Comparison of ENCODE assay signal across 29 mouse cellular contexts in the genomic region with DNA sequence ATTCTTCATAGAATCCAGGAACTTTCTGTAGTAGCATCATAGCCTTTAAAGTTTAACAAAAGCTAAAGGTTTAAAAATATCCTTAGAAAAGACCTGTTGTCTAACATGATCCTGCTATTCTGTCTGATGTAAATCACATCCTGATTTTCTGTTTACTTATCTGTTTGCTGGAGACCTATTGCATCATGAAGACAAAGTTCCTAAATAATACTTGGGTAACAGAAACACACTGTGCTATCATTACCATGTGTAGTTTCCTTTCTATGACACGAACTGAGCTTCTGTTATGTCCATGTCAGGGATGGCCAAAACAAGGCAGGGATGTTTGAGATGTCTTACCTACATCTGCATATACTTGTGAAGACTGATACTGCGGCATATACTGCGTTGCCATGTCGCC.
"Had no signal": no experiment of that assay in that cellular context is flagged by ENCODE, and none has a peak within 500 bp of the region (broad histone marks: within the 10 kb centered on the region; RNA-seq: fewer than 3 reads in every experiment).

No protein-coding gene starts in this region.

- H3K27ac ChIP-seq: left cerebral cortex, adult 2 months; limb, embryonic 10.5 days; limb, embryonic 12.5 days; limb, embryonic 13.5 days; limb, embryonic 15.5 days; liver, embryonic 12.5 days; liver, embryonic 13.5 days; liver, embryonic 14.5 days; liver, embryonic 15.5 days; lung, embryonic 15.5 days; macrophage; midbrain, embryonic 10.5 days; midbrain, embryonic 12.5 days; midbrain, embryonic 13.5 days; midbrain, embryonic 15.5 days had no signal

- H3K27me3 ChIP-seq: limb, embryonic 12.5 days; limb, embryonic 13.5 days; limb, embryonic 15.5 days; liver, embryonic 12.5 days; liver, embryonic 13.5 days; liver, embryonic 15.5 days; lung, embryonic 15.5 days; megakaryocyte, embryonic 14.5 days; midbrain, embryonic 12.5 days; midbrain, embryonic 13.5 days; midbrain, embryonic 15.5 days had no signal

- H3K4me2 ChIP-seq: limb, embryonic 12.5 days; limb, embryonic 13.5 days; limb, embryonic 15.5 days; liver, embryonic 12.5 days; liver, embryonic 13.5 days; liver, embryonic 15.5 days; lung, embryonic 14.5 days; lung, embryonic 15.5 days; midbrain, embryonic 11.5 days; midbrain, embryonic 12.5 days; midbrain, embryonic 13.5 days; midbrain, embryonic 15.5 days had no signal

- H3K9ac ChIP-seq: limb, embryonic 12.5 days; limb, embryonic 13.5 days; limb, embryonic 15.5 days; liver, embryonic 12.5 days; liver, embryonic 13.5 days; liver, embryonic 14.5 days; liver, embryonic 15.5 days; lung, embryonic 14.5 days; lung, embryonic 15.5 days; midbrain, embryonic 12.5 days; midbrain, embryonic 13.5 days; midbrain, embryonic 15.5 days had no signal

- ATAC-seq: liver, embryonic 12.5 days; lung, postnatal 0 days; midbrain, embryonic 13.5 days; midbrain, embryonic 15.5 days; midbrain, embryonic 16.5 days had no signal

- H3K4me1 ChIP-seq: limb, embryonic 10.5 days; limb, embryonic 12.5 days; limb, embryonic 13.5 days; liver, embryonic 13.5 days; liver, embryonic 15.5 days; lung, embryonic 15.5 days; midbrain, embryonic 10.5 days; midbrain, embryonic 12.5 days; midbrain, embryonic 13.5 days; midbrain, embryonic 15.5 days had no signal

- H3K9me3 ChIP-seq: limb, embryonic 10.5 days; limb, embryonic 12.5 days; limb, embryonic 13.5 days; limb, embryonic 15.5 days; liver, embryonic 12.5 days; liver, embryonic 13.5 days; liver, embryonic 15.5 days; lung, embryonic 15.5 days; megakaryocyte, embryonic 14.5 days; midbrain, embryonic 10.5 days; midbrain, embryonic 12.5 days; midbrain, embryonic 13.5 days; midbrain, embryonic 15.5 days had no signal

- DNase-seq: left cerebral cortex, postnatal 4 days; liver, embryonic 13.5 days; lung, adult 18-20 months; lung, adult 2 months; lung, embryonic 14.5 days; lung, postnatal 10 days; lung, postnatal 14 days; lung, postnatal 36 days; lung, postnatal 4 days; midbrain, embryonic 14.5 days had no signal

- H3K4me3 ChIP-seq: left cerebral cortex, adult 2 months; limb, embryonic 10.5 days; limb, embryonic 12.5 days; limb, embryonic 13.5 days; limb, embryonic 15.5 days; liver, embryonic 12.5 days; liver, embryonic 13.5 days; liver, embryonic 15.5 days; lung, embryonic 15.5 days; megakaryocyte, embryonic 14.5 days; midbrain, embryonic 10.5 days; midbrain, embryonic 12.5 days; midbrain, embryonic 13.5 days; midbrain, embryonic 15.5 days; myocyte had no signal
